Mouse (Mus musculus) adrenal gland, adult (tissue): ENCODE data around the gene Ptprs.

ENCODE experiments used
- DNase-seq, 2 experiments: peaks; one replicate each; pipeline ENCODE4 v3.0.0; 2022 to 2023; ENCODE audit warnings: low spot score in 1 of 2; ENCODE audit not compliant: inconsistent age in 2 of 2

The Ptprs gene

GRCm38 (mm10) chr17:56427857-56428256 is 48.4 kb downstream of the Ptprs start:
- DNase-seq, result no peak

GRCm38 (mm10) chr17:56425941-56426340 is 50.3 kb downstream of the Ptprs start:
- no peak for DNase-seq

- DNase-seq, result peak; percentile 82 to 93
These were observed 50.7 kb downstream of the Ptprs start for GRCm38 (mm10) chr17:56425584-56425914.

GRCm38 (mm10) chr17:56424726-56425583 is 51.3 kb downstream of the Ptprs start:
- peak; percentile 52 to 74 for DNase-seq

GRCm38 (mm10) chr17:56420022-56420421 is 56.3 kb downstream of the Ptprs start:
- DNase-seq, result no peak

- DNase-seq, result peak; percentile 82 to 94
These were observed 58.0 kb downstream of the Ptprs start for GRCm38 (mm10) chr17:56418304-56418703.

GRCm38 (mm10) chr17:56414785-56415184 is 61.5 kb downstream of the Ptprs start:
- no peak for DNase-seq

- DNase-seq, result no peak
These were observed 63.2 kb downstream of the Ptprs start for GRCm38 (mm10) chr17:56413113-56413512.

GRCm38 (mm10) chr17:56411437-56411836 is 64.8 kb downstream of the Ptprs start:
- DNase-seq, result no peak

GRCm38 (mm10) chr17:56409759-56410158 is 66.5 kb downstream of the Ptprs start:
- DNase-seq, result peak; percentile 53 to 75

GRCm38 (mm10) chr17:56408965-56409625 is 67.2 kb downstream of the Ptprs start:
- DNase-seq, result peak; percentile 45 to 64

- no peak for DNase-seq
These were observed 68.9 kb downstream of the Ptprs start for GRCm38 (mm10) chr17:56407379-56407778.

GRCm38 (mm10) chr17:56406878-56407277 is 69.4 kb downstream of the Ptprs start:
- no peak for DNase-seq

GRCm38 (mm10) chr17:56405856-56406840 is 70.1 kb downstream of the Ptprs start:
- DNase-seq, result peak in 1 of 2 experiments; percentile 65

GRCm38 (mm10) chr17:56405341-56405740 is 70.9 kb downstream of the Ptprs start:
- peak in 1 of 2 experiments; percentile 60 for DNase-seq

GRCm38 (mm10) chr17:56401051-56401521 is 75.2 kb downstream of the Ptprs start:
- peak in 1 of 2 experiments; percentile 67 for DNase-seq

- DNase-seq, result no peak
These were observed 76.1 kb downstream of the Ptprs start for GRCm38 (mm10) chr17:56400221-56400620.

- peak; percentile 76 to 82 for DNase-seq
These were observed 80.2 kb downstream of the Ptprs start for GRCm38 (mm10) chr17:56396051-56396450.

- peak in 1 of 2 experiments; percentile 76 for DNase-seq
These were observed 82.4 kb downstream of the Ptprs start for GRCm38 (mm10) chr17:56393889-56394288.

GRCm38 (mm10) chr17:56393238-56393637 is 83.0 kb downstream of the Ptprs start:
- DNase-seq, result no peak

- no peak for DNase-seq
These were observed 88.7 kb downstream of the Ptprs start for GRCm38 (mm10) chr17:56387612-56388011.
